Mouse (Mus musculus): ENCODE measurements around the gene Retreg1. TPM values are rescaled to one million over a fixed set of nuclear protein-coding genes. Genes with fewer than 3 reads are reported as not detected.
"Not testable (repeated sequence)": the region's sequence is repeated elsewhere in the genome, so short reads cannot be mapped to it uniquely, and the experiment has no call there.

The Retreg1 gene
- polyA plus RNA-seq, 1 experiment from 2014 or later, result 2.9 TPM

DNA sequence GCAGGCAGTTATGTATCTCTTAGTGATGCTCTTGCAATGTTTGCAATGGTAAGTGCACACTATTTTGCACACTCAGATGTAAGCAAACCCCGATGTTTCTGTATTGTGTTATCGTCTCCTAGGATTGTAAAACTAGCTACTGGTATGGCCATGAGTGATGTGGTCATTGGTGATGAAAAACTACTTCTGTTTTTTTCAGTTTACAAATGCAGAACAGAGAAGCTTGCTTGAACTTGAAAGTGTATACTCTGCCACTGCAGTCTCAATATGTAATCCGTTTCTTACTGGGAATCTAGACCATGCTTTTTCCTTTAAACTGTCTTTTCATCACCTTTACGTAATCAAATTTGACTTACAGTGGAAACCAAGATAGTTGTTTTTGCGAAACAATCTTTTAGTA lies 129.8 kb downstream of the Retreg1 start:
- Histone ChIP-seq H3K4me2 (ENCODE audit: low read depth, severe bottlenecking) (no peak overlapping the region), H3K4me3 (ENCODE audit: low read depth, low read length) (no peak overlapping the region), H3K9ac (ENCODE audit: low read length) (no peak overlapping the region), H3K9me3 (ENCODE audit: control insufficient read depth, low read length) (no peaks in the 10 kb centered on the region), H3K27ac (replicated peaks; ENCODE audit: low read depth, low read length) (no peak overlapping the region), H3K36me3 (ENCODE audit: control insufficient read depth, insufficient read depth, low read length) (no peaks in the 10 kb centered on the region), H3K27me3 (ENCODE audit: control insufficient read depth, insufficient read depth, low read length) (no peaks in the 10 kb centered on the region), H3K4me1 (ENCODE audit: control insufficient read depth, insufficient read depth, low read length) (no peaks in the 10 kb centered on the region)
- DNase-seq (ENCODE audit: low spot score) (no peak), ATAC-seq (ENCODE audit: insufficient number of reproducible peaks, low FRiP score, low TSS enrichment, low read depth) (no peak)
- 93% methylated on average over 5 of the region's 5 CpGs for WGBS

DNA sequence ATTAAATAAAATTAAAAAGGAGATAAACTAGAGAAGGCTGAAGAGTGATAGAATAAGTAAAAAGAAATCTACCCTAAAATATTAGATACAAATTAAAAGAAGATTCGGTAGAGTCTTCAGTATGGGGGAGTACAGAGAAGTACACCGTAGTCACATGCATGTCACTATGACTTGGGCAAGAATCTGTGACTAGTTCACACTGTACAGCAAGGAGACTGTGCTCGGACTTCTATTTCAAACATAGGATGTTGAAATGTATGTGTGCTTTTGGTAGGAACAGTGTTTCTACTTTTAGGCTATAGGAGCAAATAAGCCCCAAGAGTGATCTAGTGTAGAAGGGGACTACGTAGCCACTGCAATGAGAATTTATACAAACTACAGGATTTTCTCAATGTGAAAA lies 131.4 kb downstream of the Retreg1 start:
- H3K4me3 ChIP-seq (ENCODE audit: low read depth, low read length), result no peak overlapping the region
- no peaks in the 10 kb centered on the region for H3K36me3 ChIP-seq (ENCODE audit: control insufficient read depth, insufficient read depth, low read length)
- no peak overlapping the region for H3K4me2 ChIP-seq (ENCODE audit: low read depth, severe bottlenecking)
- ATAC-seq (ENCODE audit: insufficient number of reproducible peaks, low FRiP score, low TSS enrichment, low read depth) (no peak), DNase-seq (ENCODE audit: low spot score) (no peak)
- no peaks in the 10 kb centered on the region for H3K27me3 ChIP-seq (ENCODE audit: control insufficient read depth, insufficient read depth, low read length)
- H3K27ac ChIP-seq (replicated peaks; ENCODE audit: low read depth, low read length), result no peak overlapping the region
- H3K9ac ChIP-seq (ENCODE audit: low read length), result no peak overlapping the region
- no peaks in the 10 kb centered on the region for H3K4me1 ChIP-seq (ENCODE audit: control insufficient read depth, insufficient read depth, low read length)
- no peaks in the 10 kb centered on the region for H3K9me3 ChIP-seq (ENCODE audit: control insufficient read depth, low read length)
- WGBS, result 95% methylated on average over 4 of the region's 4 CpGs

DNA sequence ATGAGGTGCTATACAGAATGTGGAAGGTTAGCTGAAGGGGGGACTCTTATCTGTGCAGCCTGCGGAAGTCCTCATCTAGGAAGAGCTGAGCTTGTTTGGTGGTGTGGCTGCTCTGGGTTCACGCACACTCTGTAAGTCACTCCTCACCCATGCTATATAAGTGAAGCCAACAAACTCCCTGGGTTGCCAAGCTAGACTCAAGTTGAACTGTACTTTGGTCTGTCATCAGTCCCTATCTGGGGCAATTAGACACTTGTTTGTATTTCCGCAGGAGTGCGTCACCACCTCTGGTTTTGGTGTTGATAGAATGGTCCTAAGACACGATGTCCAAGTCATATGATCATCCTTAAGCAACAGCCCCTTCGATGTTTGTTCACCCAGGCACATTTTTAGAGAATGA lies 132.8 kb downstream of the Retreg1 start:
- ATAC-seq (ENCODE audit: insufficient number of reproducible peaks, low FRiP score, low TSS enrichment, low read depth), result no peak
- whole genome bisulfite sequencing, result 88% methylated on average over 6 of the region's 6 CpGs

DNA sequence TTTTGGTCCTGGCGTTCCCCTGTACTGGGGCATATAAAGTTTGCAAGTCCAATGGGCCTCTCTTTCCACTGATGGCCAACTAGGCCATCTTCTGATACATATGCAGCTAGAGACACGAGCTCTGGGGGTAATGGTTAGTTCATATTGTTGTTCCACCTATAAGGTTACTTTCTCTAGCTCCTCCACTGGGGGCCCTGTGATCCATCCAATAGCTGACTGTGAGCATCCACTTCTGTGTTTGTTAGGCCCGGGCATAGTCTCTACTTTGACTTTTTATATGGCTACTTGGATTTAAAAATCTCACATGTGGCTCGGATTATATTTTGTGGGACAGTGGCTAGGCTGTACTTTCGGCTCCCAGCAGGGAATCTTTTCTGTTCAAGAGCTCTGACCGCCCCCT lies 140.6 kb downstream of the Retreg1 start:
- 26% methylated on average over 6 of the region's 6 CpGs for WGBS
- DNase-seq (ENCODE audit: low spot score); ATAC-seq (ENCODE audit: insufficient number of reproducible peaks, low FRiP score, low TSS enrichment, low read depth): not testable (repeated sequence)

More for the DNA sequence above, 132.8 kb downstream of the Retreg1 start:
- no peak overlapping the region for H3K4me2 ChIP-seq (ENCODE audit: low read depth, severe bottlenecking)
- no peak for DNase-seq (ENCODE audit: low spot score)
- H3K9me3 ChIP-seq (ENCODE audit: control insufficient read depth, low read length), result no peaks in the 10 kb centered on the region
- H3K27ac ChIP-seq (replicated peaks; ENCODE audit: low read depth, low read length), result no peak overlapping the region
- H3K9ac ChIP-seq (ENCODE audit: low read length), result no peak overlapping the region
- no peak overlapping the region for H3K4me3 ChIP-seq (ENCODE audit: low read depth, low read length)
- H3K4me1 ChIP-seq (ENCODE audit: control insufficient read depth, insufficient read depth, low read length), result no peaks in the 10 kb centered on the region
- H3K36me3 ChIP-seq (ENCODE audit: control insufficient read depth, insufficient read depth, low read length), result no peaks in the 10 kb centered on the region
- H3K27me3 ChIP-seq (ENCODE audit: control insufficient read depth, insufficient read depth, low read length), result no peaks in the 10 kb centered on the region

DNA sequence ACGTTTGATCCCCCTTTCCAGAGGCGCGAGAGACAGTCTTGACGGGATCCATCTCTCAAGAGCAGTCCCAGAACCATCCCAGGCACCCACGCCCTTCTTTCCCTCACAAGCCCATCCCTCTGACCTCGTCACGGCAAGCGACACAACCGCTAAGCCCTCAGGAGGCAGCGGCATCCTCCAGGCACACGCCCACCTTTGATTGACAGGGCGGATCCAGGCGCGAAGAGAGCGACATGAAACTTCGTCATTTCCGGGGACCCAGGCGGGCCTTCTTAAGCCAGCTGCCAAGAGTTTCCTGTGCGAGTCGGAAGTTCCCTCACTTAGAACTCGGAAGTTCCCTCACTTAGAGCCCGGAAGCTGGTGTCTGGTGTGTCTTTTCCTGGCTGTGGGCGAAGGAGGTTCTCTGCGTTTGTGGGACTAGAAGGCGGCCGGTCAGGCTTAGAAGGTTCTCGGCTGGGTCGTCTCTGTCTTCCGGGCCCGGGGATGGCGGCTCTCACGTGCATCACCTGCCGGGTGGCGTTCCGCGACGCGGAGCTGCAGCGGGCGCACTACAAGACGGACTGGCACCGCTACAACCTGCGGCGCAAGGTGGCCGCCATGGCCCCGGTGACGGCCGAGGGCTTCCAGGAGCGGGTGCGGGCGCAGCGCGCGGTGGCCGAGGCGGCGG lies 141.2 kb downstream of the Retreg1 start, which contains the start of gene Zfp622:
Gene Zfp622 (plus strand): TSS at position 300 of the 667 bp plus-strand sequence.
- DNase-seq (ENCODE audit: low spot score) (peak; percentile 95), ATAC-seq (ENCODE audit: insufficient number of reproducible peaks, low FRiP score, low TSS enrichment, low read depth) (peak; percentile 96)
- H3K27ac ChIP-seq (replicated peaks; ENCODE audit: low read depth, low read length), result peak within 1 kb of the TSS; percentile 60
- H3K4me2 ChIP-seq (ENCODE audit: low read depth, severe bottlenecking), result peak within 1 kb of the TSS; percentile 88
- WGBS, result under 1% methylated on average over 57 of the region's 57 CpGs
- H3K9ac ChIP-seq (ENCODE audit: low read length), result peak within 1 kb of the TSS; percentile 84
- peak within 1 kb of the TSS; percentile 95 for H3K4me3 ChIP-seq (ENCODE audit: low read depth, low read length)
- H3K27me3 ChIP-seq (ENCODE audit: control insufficient read depth, insufficient read depth, low read length), result no peaks in the 10 kb centered on the region
- 0 out of 2 replicates have a peak, but pooled peaks cover 2% of the 10 kb centered on the region for H3K36me3 ChIP-seq (ENCODE audit: control insufficient read depth, insufficient read depth, low read length)
- no peaks in the 10 kb centered on the region for H3K9me3 ChIP-seq (ENCODE audit: control insufficient read depth, low read length)
- H3K4me1 ChIP-seq (ENCODE audit: control insufficient read depth, insufficient read depth, low read length), result peaks cover 9% of the 10 kb centered on the region; the same call in 1 of the 2 replicates

More for the DNA sequence above, 140.6 kb downstream of the Retreg1 start:
- not testable (repeated sequence) for H3K9me3 ChIP-seq (ENCODE audit: control insufficient read depth, low read length); H3K4me1 ChIP-seq (ENCODE audit: control insufficient read depth, insufficient read depth, low read length); H3K36me3 ChIP-seq (ENCODE audit: control insufficient read depth, insufficient read depth, low read length); H3K27me3 ChIP-seq (ENCODE audit: control insufficient read depth, insufficient read depth, low read length)
- H3K4me2 ChIP-seq (ENCODE audit: low read depth, severe bottlenecking), result peak overlapping the region; percentile 47
- H3K27ac ChIP-seq (replicated peaks; ENCODE audit: low read depth, low read length), result peak overlapping the region; percentile 47; the same call in 1 of the 2 replicates
- H3K9ac ChIP-seq (ENCODE audit: low read length), result peak overlapping the region; percentile 68
- H3K4me3 ChIP-seq (ENCODE audit: low read depth, low read length), result peak overlapping the region; percentile 95

DNA sequence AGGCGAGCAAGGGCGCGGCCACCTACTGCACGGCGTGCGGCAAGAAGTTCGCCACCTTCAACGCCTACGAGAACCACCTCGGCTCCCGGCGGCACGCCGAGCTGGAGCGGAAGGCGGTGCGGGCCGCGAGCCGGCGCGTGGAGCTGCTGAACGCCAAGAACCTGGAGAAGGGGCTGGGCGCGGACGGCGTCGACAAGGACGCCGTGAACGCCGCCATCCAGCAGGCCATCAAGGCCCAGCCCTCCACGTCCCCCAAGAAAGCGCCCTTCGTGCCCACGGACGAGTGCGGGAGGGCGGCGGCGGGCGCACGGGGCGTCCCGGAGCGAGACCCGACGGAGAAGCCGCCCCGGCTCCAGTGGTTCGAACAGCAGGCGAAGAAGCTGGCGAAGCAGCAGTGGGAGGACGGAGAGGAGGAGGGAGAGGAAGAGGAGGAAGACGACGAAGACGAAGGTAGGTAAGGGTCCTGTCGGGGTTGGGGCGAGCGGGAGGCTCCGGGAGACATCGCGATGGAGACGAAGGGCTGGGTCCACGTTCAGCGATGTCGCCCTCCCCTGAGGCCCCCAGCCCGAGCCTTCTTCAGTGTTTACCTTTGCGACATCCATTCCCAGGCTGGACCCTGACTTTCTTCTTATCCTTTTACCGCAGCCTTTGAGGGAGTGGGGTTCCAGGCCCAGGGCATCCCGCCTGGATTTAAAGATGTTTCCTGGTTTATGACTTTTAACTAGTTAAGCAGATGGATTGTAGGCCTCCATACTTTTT lies 141.9 kb downstream of the Retreg1 start:
- Histone ChIP-seq H3K9me3 (ENCODE audit: control insufficient read depth, low read length) (no peaks in the 10 kb centered on the region), H3K27me3 (ENCODE audit: control insufficient read depth, insufficient read depth, low read length) (no peaks in the 10 kb centered on the region), H3K4me2 (ENCODE audit: low read depth, severe bottlenecking) (peak overlapping the region; percentile 88), H3K9ac (ENCODE audit: low read length) (peak overlapping the region; percentile 84), H3K36me3 (ENCODE audit: control insufficient read depth, insufficient read depth, low read length) (0 out of 2 replicates have a peak, but pooled peaks cover 2% of the 10 kb centered on the region), H3K4me1 (ENCODE audit: control insufficient read depth, insufficient read depth, low read length) (peaks cover 9% of the 10 kb centered on the region; the same call in 1 of the 2 replicates), H3K4me3 (ENCODE audit: low read depth, low read length) (peak overlapping the region; percentile 95), H3K27ac (replicated peaks; ENCODE audit: low read depth, low read length) (peak overlapping the region; percentile 60)
- ATAC-seq (ENCODE audit: insufficient number of reproducible peaks, low FRiP score, low TSS enrichment, low read depth) (no peak; the same call in 1 of the 2 replicates), DNase-seq (ENCODE audit: low spot score) (peak; percentile 45)
- WGBS, result under 1% methylated on average over 71 of the region's 71 CpGs

DNA sequence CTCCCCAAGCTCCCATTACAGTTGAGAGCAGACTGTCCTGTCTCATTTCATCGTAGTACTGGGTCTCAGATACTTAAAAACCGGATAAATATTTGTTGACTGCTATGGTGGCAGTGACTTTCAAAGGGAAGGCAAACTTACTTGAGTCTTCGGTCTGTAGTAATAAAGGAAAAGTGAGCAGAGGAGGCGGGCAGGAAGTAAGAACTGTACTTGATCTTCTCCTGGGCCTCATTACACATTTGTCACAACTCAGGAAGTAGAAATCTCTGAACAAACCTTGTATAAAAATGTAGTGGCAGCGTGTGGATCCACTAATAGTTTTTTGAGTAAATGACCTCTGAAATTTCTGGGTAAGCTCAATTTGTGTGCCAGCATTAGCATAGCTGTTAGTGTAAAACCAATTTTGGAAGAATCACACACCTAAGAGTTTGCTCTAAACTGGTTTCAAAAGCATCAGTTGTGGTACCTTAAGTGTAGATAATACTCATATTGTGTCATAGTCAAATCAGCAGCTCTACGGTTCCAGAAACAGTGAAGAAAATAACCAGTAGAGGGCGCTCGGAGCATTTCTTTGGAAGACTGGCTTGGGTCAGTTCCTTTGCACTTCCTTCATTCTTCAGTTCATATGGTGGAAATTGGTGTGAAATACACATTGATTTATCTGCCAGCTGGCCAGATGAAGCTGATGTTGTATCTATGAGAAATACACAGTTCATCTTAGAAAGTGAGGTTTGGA lies 150.2 kb downstream of the Retreg1 start:
- 64% methylated on average over 8 of the region's 8 CpGs for WGBS
- DNase-seq (ENCODE audit: low spot score) (peak; percentile 69), ATAC-seq (ENCODE audit: insufficient number of reproducible peaks, low FRiP score, low TSS enrichment, low read depth) (no peak)
- no peaks in the 10 kb centered on the region for H3K27me3 ChIP-seq (ENCODE audit: control insufficient read depth, insufficient read depth, low read length)
- no peak overlapping the region for H3K4me3 ChIP-seq (ENCODE audit: low read depth, low read length)
- H3K9me3 ChIP-seq (ENCODE audit: control insufficient read depth, low read length), result no peaks in the 10 kb centered on the region
- no peak overlapping the region for H3K9ac ChIP-seq (ENCODE audit: low read length)
- no peak overlapping the region for H3K27ac ChIP-seq (replicated peaks; ENCODE audit: low read depth, low read length)
- no peak overlapping the region for H3K4me2 ChIP-seq (ENCODE audit: low read depth, severe bottlenecking)
- H3K4me1 ChIP-seq (ENCODE audit: control insufficient read depth, insufficient read depth, low read length), result no peaks in the 10 kb centered on the region
- peaks cover 12% of the 10 kb centered on the region; the same call in 1 of the 2 replicates for H3K36me3 ChIP-seq (ENCODE audit: control insufficient read depth, insufficient read depth, low read length)

DNA sequence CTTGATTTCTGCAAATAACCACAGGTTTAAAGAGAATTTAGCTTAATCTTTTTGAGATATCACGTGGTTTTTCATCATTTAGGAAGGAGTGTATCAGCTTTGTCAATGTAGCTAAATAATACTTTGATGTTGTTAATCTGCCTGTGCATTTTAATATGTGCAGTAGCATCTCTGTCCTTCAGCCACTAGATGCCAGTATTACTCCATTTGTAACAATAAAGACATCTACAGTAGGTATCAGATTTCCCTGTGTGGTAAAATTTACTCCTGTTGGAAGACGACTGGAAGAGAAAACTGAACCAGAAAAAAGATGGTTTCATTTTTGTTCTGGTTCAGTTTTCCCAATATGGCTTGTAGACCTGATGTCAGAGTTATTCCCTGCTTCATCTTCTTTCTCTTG lies 152.5 kb downstream of the Retreg1 start:
- Histone ChIP-seq H3K27me3 (ENCODE audit: control insufficient read depth, insufficient read depth, low read length) (no peaks in the 10 kb centered on the region), H3K4me2 (ENCODE audit: low read depth, severe bottlenecking) (no peak overlapping the region), H3K36me3 (ENCODE audit: control insufficient read depth, insufficient read depth, low read length) (peaks cover 10% of the 10 kb centered on the region; the same call in 1 of the 2 replicates), H3K9me3 (ENCODE audit: control insufficient read depth, low read length) (no peaks in the 10 kb centered on the region), H3K4me3 (ENCODE audit: low read depth, low read length) (no peak overlapping the region), H3K9ac (ENCODE audit: low read length) (no peak overlapping the region), H3K27ac (replicated peaks; ENCODE audit: low read depth, low read length) (no peak overlapping the region), H3K4me1 (ENCODE audit: control insufficient read depth, insufficient read depth, low read length) (no peaks in the 10 kb centered on the region)
- DNase-seq (ENCODE audit: low spot score) (no peak), ATAC-seq (ENCODE audit: insufficient number of reproducible peaks, low FRiP score, low TSS enrichment, low read depth) (no peak)
- 41% methylated on average over 2 of the region's 2 CpGs for WGBS

All from limb, embryonic 11.5 days (tissue).